Mouse (Mus musculus): ENCODE measurements around the gene Myo1d. TPM values are rescaled to one million over a fixed set of nuclear protein-coding genes. Genes with fewer than 3 reads are reported as not detected.

Gene Myo1d
- polyA plus RNA-seq, 1 experiment: 16.9 TPM

DNA sequence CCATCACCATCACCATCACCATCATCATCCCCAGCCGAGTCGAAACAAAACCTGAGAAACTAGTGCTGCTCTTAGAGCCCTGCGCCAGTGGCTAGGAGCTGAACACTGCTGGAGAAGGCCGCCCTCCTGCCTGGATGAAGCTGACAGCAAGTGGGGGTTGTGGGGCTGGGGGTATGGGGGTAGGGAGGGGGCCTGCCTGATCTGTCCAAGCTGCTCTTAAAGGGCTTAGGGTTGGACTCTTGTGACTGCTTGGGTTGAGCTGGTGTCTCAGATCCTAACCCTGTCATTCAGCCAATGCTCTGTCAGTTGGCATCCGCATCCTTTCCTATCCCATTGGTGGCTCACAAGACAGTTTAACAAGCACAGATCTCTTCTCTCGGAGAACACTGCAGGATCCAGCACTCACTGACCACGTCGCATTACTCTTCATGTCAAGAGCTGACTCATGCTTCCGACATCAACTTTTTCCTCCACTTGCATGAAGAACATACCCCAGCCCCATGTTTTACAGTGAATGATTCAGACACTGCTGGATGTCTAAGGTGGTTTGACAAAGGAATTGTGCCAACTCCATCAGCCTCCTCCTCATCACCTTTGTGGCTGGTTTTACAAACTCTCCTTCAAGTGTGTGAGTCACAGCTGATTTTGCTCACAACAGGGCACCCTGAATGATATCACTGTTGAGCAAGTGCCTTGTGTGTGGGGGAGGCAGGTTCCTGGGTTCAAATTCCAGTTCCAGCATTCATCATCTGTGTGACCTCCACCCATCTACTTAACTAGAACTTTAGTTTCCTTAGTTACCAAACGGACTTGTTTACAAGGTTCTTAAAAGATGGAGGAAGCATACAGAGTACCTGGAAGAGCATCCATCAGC lies 150.6 kb downstream of the Myo1d start:
- no peak for DNase-seq
- Histone ChIP-seq H3K4me1 (ENCODE audit: control insufficient read depth, insufficient read depth, low read length) (no peaks in the 10 kb centered on the region), H3K27ac (ENCODE audit: insufficient read depth, low read length) (no peak overlapping the region), H3K27me3 (ENCODE audit: control insufficient read depth, insufficient read depth, low read length) (no peaks in the 10 kb centered on the region), H3K4me3 (replicated peaks; ENCODE audit: insufficient read depth, low read depth, low read length) (no peak overlapping the region)
- 83% methylated on average over 10 of the region's 10 CpGs for WGBS
- TF ChIP-seq POLR2A (IDR thresholded peaks at IDR 0.05; ENCODE audit: borderline replicate concordance, insufficient read depth, low read length) (no peak), CTCF (IDR thresholded peaks at IDR 0.05; ENCODE audit: borderline replicate concordance, insufficient read depth, low read depth, low read length) (no peak)

- no peak overlapping the region for H3K4me3 ChIP-seq (replicated peaks; ENCODE audit: insufficient read depth, low read depth, low read length)
- no peak for DNase-seq
- no peaks in the 10 kb centered on the region for H3K27me3 ChIP-seq (ENCODE audit: control insufficient read depth, insufficient read depth, low read length)
- H3K27ac ChIP-seq (ENCODE audit: insufficient read depth, low read length): no peak overlapping the region
- 93% methylated on average over 4 of the region's 4 CpGs for WGBS
- TF ChIP-seq CTCF (IDR thresholded peaks at IDR 0.05; ENCODE audit: borderline replicate concordance, insufficient read depth, low read depth, low read length) (no peak), POLR2A (IDR thresholded peaks at IDR 0.05; ENCODE audit: borderline replicate concordance, insufficient read depth, low read length) (no peak)
- no peaks in the 10 kb centered on the region for H3K4me1 ChIP-seq (ENCODE audit: control insufficient read depth, insufficient read depth, low read length)
Observed at GRCm38 (mm10) chr11:80628581-80628980, 151.2 kb downstream of the Myo1d start.

DNA sequence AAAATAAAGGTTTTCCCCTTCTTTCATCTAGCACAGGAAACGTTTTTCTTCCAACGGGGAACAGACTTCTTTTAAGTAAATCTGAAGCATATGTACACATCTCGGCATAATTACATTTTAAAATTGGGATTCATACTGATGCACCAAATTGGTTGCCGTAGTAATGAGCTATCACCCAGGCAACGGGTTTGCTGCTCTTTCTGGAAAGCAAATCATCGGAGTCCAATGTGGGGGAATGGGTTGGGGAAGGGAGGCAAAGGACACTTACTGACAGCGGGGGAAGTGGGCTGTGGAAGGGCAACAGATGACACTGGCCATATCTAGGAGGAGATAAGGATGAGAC lies 156.8 kb downstream of the Myo1d start:
- no peaks in the 10 kb centered on the region for H3K4me1 ChIP-seq (ENCODE audit: control insufficient read depth, insufficient read depth, low read length)
- 8% methylated on average over 7 of the region's 7 CpGs for WGBS
- TF ChIP-seq CTCF (IDR thresholded peaks at IDR 0.05; ENCODE audit: borderline replicate concordance, insufficient read depth, low read depth, low read length): no peak
- no peak for TF ChIP-seq POLR2A (IDR thresholded peaks at IDR 0.05; ENCODE audit: borderline replicate concordance, insufficient read depth, low read length)
- H3K27me3 ChIP-seq (ENCODE audit: control insufficient read depth, insufficient read depth, low read length): no peaks in the 10 kb centered on the region
- no peak for DNase-seq
- no peak overlapping the region for H3K27ac ChIP-seq (ENCODE audit: insufficient read depth, low read length)
- peak overlapping the region; percentile 4 for H3K4me3 ChIP-seq (replicated peaks; ENCODE audit: insufficient read depth, low read depth, low read length)

GRCm38 (mm10) chr11:80622233-80623037 lies 157.4 kb downstream of the Myo1d start:
- Histone ChIP-seq H3K27me3 (ENCODE audit: control insufficient read depth, insufficient read depth, low read length) (no peaks in the 10 kb centered on the region), H3K4me1 (ENCODE audit: control insufficient read depth, insufficient read depth, low read length) (no peaks in the 10 kb centered on the region), H3K27ac (ENCODE audit: insufficient read depth, low read length) (no peak overlapping the region), H3K4me3 (replicated peaks; ENCODE audit: insufficient read depth, low read depth, low read length) (peak overlapping the region; percentile 54)
- WGBS: 33% methylated on average over 11 of the region's 11 CpGs
- TF ChIP-seq CTCF (IDR thresholded peaks at IDR 0.05; ENCODE audit: borderline replicate concordance, insufficient read depth, low read depth, low read length) (no peak), POLR2A (IDR thresholded peaks at IDR 0.05; ENCODE audit: borderline replicate concordance, insufficient read depth, low read length) (no peak)
- no peak for DNase-seq

GRCm38 (mm10) chr11:80614949-80615725 lies 164.7 kb downstream of the Myo1d start:
- TF ChIP-seq POLR2A (IDR thresholded peaks at IDR 0.05; ENCODE audit: borderline replicate concordance, insufficient read depth, low read length) (no peak), CTCF (IDR thresholded peaks at IDR 0.05; ENCODE audit: borderline replicate concordance, insufficient read depth, low read depth, low read length) (no peak)
- WGBS: 47% methylated on average over 6 of the region's 6 CpGs
- DNase-seq: no peak
- H3K4me3 ChIP-seq (replicated peaks; ENCODE audit: insufficient read depth, low read depth, low read length): no peak overlapping the region
- H3K27ac ChIP-seq (ENCODE audit: insufficient read depth, low read length): no peak overlapping the region
- H3K4me1 ChIP-seq (ENCODE audit: control insufficient read depth, insufficient read depth, low read length): no peaks in the 10 kb centered on the region
- H3K27me3 ChIP-seq (ENCODE audit: control insufficient read depth, insufficient read depth, low read length): no peaks in the 10 kb centered on the region

DNA sequence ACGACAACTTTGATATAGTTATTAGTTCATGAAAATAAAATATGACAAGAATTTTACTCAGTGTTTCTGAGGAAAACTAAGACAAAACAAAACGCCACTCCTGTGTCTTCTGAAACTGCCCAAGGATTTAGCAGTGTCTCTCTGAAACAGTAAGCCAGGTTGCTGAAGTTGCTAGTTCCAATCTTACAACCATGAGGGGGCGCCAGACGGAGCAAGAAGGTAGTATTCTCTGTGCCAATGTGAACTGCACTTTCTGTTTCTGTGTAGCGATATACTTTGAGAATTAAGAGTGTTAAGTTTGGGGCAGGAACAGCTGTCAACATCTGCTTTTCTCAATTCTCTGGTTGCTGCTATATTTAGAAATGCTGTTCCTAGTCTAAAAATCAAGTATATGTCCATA lies 165.4 kb downstream of the Myo1d start:
- Histone ChIP-seq H3K27me3 (ENCODE audit: control insufficient read depth, insufficient read depth, low read length) (no peaks in the 10 kb centered on the region), H3K4me1 (ENCODE audit: control insufficient read depth, insufficient read depth, low read length) (no peaks in the 10 kb centered on the region), H3K4me3 (replicated peaks; ENCODE audit: insufficient read depth, low read depth, low read length) (peak overlapping the region; percentile 29), H3K27ac (ENCODE audit: insufficient read depth, low read length) (no peak overlapping the region)
- peak; percentile 57 to 67 for DNase-seq
- WGBS: 27% methylated on average over 5 of the region's 5 CpGs
- peak; percentile 61; the same call in 1 of the 2 replicates for TF ChIP-seq CTCF (IDR thresholded peaks at IDR 0.05; ENCODE audit: borderline replicate concordance, insufficient read depth, low read depth, low read length)
- TF ChIP-seq POLR2A (IDR thresholded peaks at IDR 0.05; ENCODE audit: borderline replicate concordance, insufficient read depth, low read length): no peak

DNA sequence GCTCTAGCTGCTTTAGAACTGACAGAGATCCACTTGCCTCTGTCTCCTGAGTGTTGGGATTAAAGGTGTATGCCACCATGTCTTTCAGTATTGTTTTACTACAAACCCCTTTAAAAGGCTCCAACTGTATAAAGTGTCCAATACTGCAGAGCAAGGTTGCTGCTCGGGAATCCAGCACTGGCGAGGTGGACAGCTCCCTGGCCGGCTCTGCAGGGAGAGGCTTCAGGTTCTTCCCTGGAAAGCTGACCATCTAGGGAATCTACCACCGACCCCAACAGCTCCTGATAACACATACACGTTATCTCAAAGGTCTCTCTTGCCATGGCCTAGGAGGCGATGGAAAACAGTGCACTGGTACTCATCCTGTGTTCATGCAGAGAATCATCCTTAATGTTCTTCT lies 166.3 kb downstream of the Myo1d start:
- Histone ChIP-seq H3K27ac (ENCODE audit: insufficient read depth, low read length) (no peak overlapping the region), H3K4me1 (ENCODE audit: control insufficient read depth, insufficient read depth, low read length) (no peaks in the 10 kb centered on the region), H3K27me3 (ENCODE audit: control insufficient read depth, insufficient read depth, low read length) (no peaks in the 10 kb centered on the region), H3K4me3 (replicated peaks; ENCODE audit: insufficient read depth, low read depth, low read length) (no peak overlapping the region)
- TF ChIP-seq POLR2A (IDR thresholded peaks at IDR 0.05; ENCODE audit: borderline replicate concordance, insufficient read depth, low read length) (no peak), CTCF (IDR thresholded peaks at IDR 0.05; ENCODE audit: borderline replicate concordance, insufficient read depth, low read depth, low read length) (no peak)
- 58% methylated on average over 6 of the region's 6 CpGs for WGBS
- DNase-seq: no peak

Measured in cerebellum, adult 2 months (tissue).